Mouse (Mus musculus) CH12F3 (cell line): ENCODE measurements around the gene Klf5.

Source experiments
- in situ Hi-C: fragments of 300-500 bp; cut with MboI; formaldehyde crosslinking; loops from 2 replicates; pipeline ENCODE4 v1.14.3; 2020; ENCODE audit warnings: low sequenced_read_pairs

Klf5 gene

GRCm38 (mm10) chr14:99298385-99299021, at the start of gene Klf5:
TSS of gene Klf5 (plus strand) at chr14:99298691.
- in situ Hi-C loops, result no loop called here

GRCm38 (mm10) chr14:99262026-99262425, 36.5 kb upstream of the Klf5 start:
- in situ Hi-C loops, result no loop called here

- in situ Hi-C loops, result no loop called here
Measured at GRCm38 (mm10) chr14:99263816-99264215, 34.7 kb upstream of the Klf5 start.

GRCm38 (mm10) chr14:99265791-99266190, 32.7 kb upstream of the Klf5 start:
- in situ Hi-C loops, result no loop called here

- in situ Hi-C loops, result no loop called here
Measured at GRCm38 (mm10) chr14:99266749-99267148, 31.7 kb upstream of the Klf5 start.

GRCm38 (mm10) chr14:99274056-99274455, 24.4 kb upstream of the Klf5 start:
- in situ Hi-C loops, result no loop called here

GRCm38 (mm10) chr14:99275827-99276226, 22.7 kb upstream of the Klf5 start:
- in situ Hi-C loops, result no loop called here

GRCm38 (mm10) chr14:99278312-99278711, 20.2 kb upstream of the Klf5 start:
- in situ Hi-C loops, result no loop called here

GRCm38 (mm10) chr14:99278763-99279486, 19.6 kb upstream of the Klf5 start:
- in situ Hi-C loops, result no loop called here

GRCm38 (mm10) chr14:99280399-99280798, 18.1 kb upstream of the Klf5 start:
- in situ Hi-C loops, result no loop called here

GRCm38 (mm10) chr14:99280825-99281433, 17.6 kb upstream of the Klf5 start:
- in situ Hi-C loops, result no loop called here

GRCm38 (mm10) chr14:99285486-99285885, 13.0 kb upstream of the Klf5 start:
- in situ Hi-C loops, result no loop called here

- in situ Hi-C loops, result no loop called here
Measured at GRCm38 (mm10) chr14:99292176-99292575, 6.3 kb upstream of the Klf5 start.

GRCm38 (mm10) chr14:99294424-99294823, 4.1 kb upstream of the Klf5 start:
- in situ Hi-C loops, result no loop called here

- in situ Hi-C loops, result no loop called here
Measured at GRCm38 (mm10) chr14:99295606-99296341, 2.7 kb upstream of the Klf5 start.

GRCm38 (mm10) chr14:99299022-99299481, 561 bp downstream of the Klf5 start:
- in situ Hi-C loops, result no loop called here

- in situ Hi-C loops, result no loop called here
Measured at GRCm38 (mm10) chr14:99299701-99300191, 1.3 kb downstream of the Klf5 start.

- in situ Hi-C loops, result no loop called here
Measured at GRCm38 (mm10) chr14:99301472-99301871, 3.0 kb downstream of the Klf5 start.

GRCm38 (mm10) chr14:99304387-99304786, 5.9 kb downstream of the Klf5 start:
- in situ Hi-C loops, result no loop called here

- in situ Hi-C loops, result no loop called here
Measured at GRCm38 (mm10) chr14:99304997-99305792, 6.7 kb downstream of the Klf5 start.
